Mouse (Mus musculus): Measurements from ENCODE around the gene Eif1ad. TPM values are rescaled to one million over a fixed set of nuclear protein-coding genes. Genes with fewer than 3 reads are reported as not detected.

Gene Eif1ad
- polyA plus RNA-seq, 1 experiment from 2014 or later = 49.4 TPM

GRCm38 (mm10) chr19:5370932-5371331 is 4.4 kb downstream of the Eif1ad start:
- H3K9ac ChIP-seq (ENCODE audit: low read length) = no peak overlapping the region
- no peak for ATAC-seq (ENCODE audit: low read depth)
- no peak overlapping the region for H3K4me2 ChIP-seq (ENCODE audit: low read depth, low read length)
- no peaks in the 10 kb centered on the region for H3K27me3 ChIP-seq (ENCODE audit: control insufficient read depth, insufficient read depth, low read depth, low read length)
- H3K4me1 ChIP-seq (replicated peaks; ENCODE audit: control insufficient read depth, insufficient read depth, low read length) = peaks cover 8% of the 10 kb centered on the region
- H3K9me3 ChIP-seq (ENCODE audit: control insufficient read depth, low read length) = no peaks in the 10 kb centered on the region
- peaks cover 38% of the 10 kb centered on the region for H3K36me3 ChIP-seq (ENCODE audit: control insufficient read depth, insufficient read depth, low read length)
- no peak overlapping the region for H3K4me3 ChIP-seq (ENCODE audit: low read length)
- WGBS = 82% methylated on average over 3 of the region's 3 CpGs
- H3K27ac ChIP-seq (ENCODE audit: low read length) = no peak overlapping the region

- 95% methylated on average over 7 of the region's 7 CpGs for WGBS
- peaks cover 5% of the 10 kb centered on the region for H3K4me1 ChIP-seq (replicated peaks; ENCODE audit: control insufficient read depth, insufficient read depth, low read length)
- H3K36me3 ChIP-seq (ENCODE audit: control insufficient read depth, insufficient read depth, low read length) = peaks cover 38% of the 10 kb centered on the region
- ATAC-seq (ENCODE audit: low read depth) = no peak
- H3K9me3 ChIP-seq (ENCODE audit: control insufficient read depth, low read length) = no peaks in the 10 kb centered on the region
- no peaks in the 10 kb centered on the region for H3K27me3 ChIP-seq (ENCODE audit: control insufficient read depth, insufficient read depth, low read depth, low read length)
- no peak overlapping the region for H3K27ac ChIP-seq (ENCODE audit: low read length)
- no peak overlapping the region for H3K4me2 ChIP-seq (ENCODE audit: low read depth, low read length)
- H3K9ac ChIP-seq (ENCODE audit: low read length) = no peak overlapping the region
- H3K4me3 ChIP-seq (ENCODE audit: low read length) = no peak overlapping the region
Observed at GRCm38 (mm10) chr19:5372724-5373123, 6.2 kb downstream of the Eif1ad start.

GRCm38 (mm10) chr19:5374177-5374576 is 7.6 kb downstream of the Eif1ad start:
- H3K4me3 ChIP-seq (ENCODE audit: low read length) = no peak overlapping the region

GRCm38 (mm10) chr19:5374748-5375147 is 8.2 kb downstream of the Eif1ad start:
- Histone ChIP-seq H3K4me1 (replicated peaks; ENCODE audit: control insufficient read depth, insufficient read depth, low read length) (no peaks in the 10 kb centered on the region), H3K36me3 (ENCODE audit: control insufficient read depth, insufficient read depth, low read length) (peaks cover 44% of the 10 kb centered on the region), H3K27me3 (ENCODE audit: control insufficient read depth, insufficient read depth, low read depth, low read length) (no peaks in the 10 kb centered on the region), H3K9ac (ENCODE audit: low read length) (no peak overlapping the region), H3K9me3 (ENCODE audit: control insufficient read depth, low read length) (no peaks in the 10 kb centered on the region), H3K27ac (ENCODE audit: low read length) (no peak overlapping the region), H3K4me2 (ENCODE audit: low read depth, low read length) (no peak overlapping the region), H3K4me3 (ENCODE audit: low read length) (no peak overlapping the region)
- ATAC-seq (ENCODE audit: low read depth) = no peak
- 68% methylated on average over 4 of the region's 4 CpGs for WGBS

More at GRCm38 (mm10) chr19:5374177-5374576, 7.6 kb downstream of the Eif1ad start:
- Histone ChIP-seq H3K36me3 (ENCODE audit: control insufficient read depth, insufficient read depth, low read length) (peaks cover 43% of the 10 kb centered on the region), H3K4me2 (ENCODE audit: low read depth, low read length) (no peak overlapping the region), H3K4me1 (replicated peaks; ENCODE audit: control insufficient read depth, insufficient read depth, low read length) (no peaks in the 10 kb centered on the region), H3K9me3 (ENCODE audit: control insufficient read depth, low read length) (no peaks in the 10 kb centered on the region), H3K27ac (ENCODE audit: low read length) (no peak overlapping the region), H3K27me3 (ENCODE audit: control insufficient read depth, insufficient read depth, low read depth, low read length) (no peaks in the 10 kb centered on the region), H3K9ac (ENCODE audit: low read length) (no peak overlapping the region)
- ATAC-seq (ENCODE audit: low read depth) = no peak
- WGBS = 77% methylated on average over 4 of the region's 4 CpGs

GRCm38 (mm10) chr19:5377446-5377845 is 10.9 kb downstream of the Eif1ad start:
- Histone ChIP-seq H3K9ac (ENCODE audit: low read length) (no peak overlapping the region), H3K4me2 (ENCODE audit: low read depth, low read length) (no peak overlapping the region), H3K36me3 (ENCODE audit: control insufficient read depth, insufficient read depth, low read length) (peaks cover 46% of the 10 kb centered on the region), H3K9me3 (ENCODE audit: control insufficient read depth, low read length) (no peaks in the 10 kb centered on the region), H3K4me3 (ENCODE audit: low read length) (no peak overlapping the region), H3K27ac (ENCODE audit: low read length) (no peak overlapping the region), H3K4me1 (replicated peaks; ENCODE audit: control insufficient read depth, insufficient read depth, low read length) (no peaks in the 10 kb centered on the region), H3K27me3 (ENCODE audit: control insufficient read depth, insufficient read depth, low read depth, low read length) (no peaks in the 10 kb centered on the region)
- 86% methylated on average over 1 of the region's 1 CpGs for WGBS
- ATAC-seq (ENCODE audit: low read depth) = no peak

- Histone ChIP-seq H3K27ac (ENCODE audit: low read length) (no peak overlapping the region), H3K4me2 (ENCODE audit: low read depth, low read length) (no peak overlapping the region), H3K4me3 (ENCODE audit: low read length) (no peak overlapping the region), H3K27me3 (ENCODE audit: control insufficient read depth, insufficient read depth, low read depth, low read length) (no peaks in the 10 kb centered on the region), H3K9me3 (ENCODE audit: control insufficient read depth, low read length) (no peaks in the 10 kb centered on the region), H3K36me3 (ENCODE audit: control insufficient read depth, insufficient read depth, low read length) (peaks cover 54% of the 10 kb centered on the region), H3K4me1 (replicated peaks; ENCODE audit: control insufficient read depth, insufficient read depth, low read length) (peaks cover 9% of the 10 kb centered on the region), H3K9ac (ENCODE audit: low read length) (no peak overlapping the region)
- 89% methylated on average over 12 of the region's 12 CpGs for WGBS
- no peak for ATAC-seq (ENCODE audit: low read depth)
Observed at GRCm38 (mm10) chr19:5383326-5383725, 16.8 kb downstream of the Eif1ad start.

- no peak overlapping the region for H3K27ac ChIP-seq (ENCODE audit: low read length)
- no peaks in the 10 kb centered on the region for H3K9me3 ChIP-seq (ENCODE audit: control insufficient read depth, low read length)
- H3K9ac ChIP-seq (ENCODE audit: low read length) = no peak overlapping the region
- no peaks in the 10 kb centered on the region for H3K27me3 ChIP-seq (ENCODE audit: control insufficient read depth, insufficient read depth, low read depth, low read length)
- H3K4me3 ChIP-seq (ENCODE audit: low read length) = no peak overlapping the region
- ATAC-seq (ENCODE audit: low read depth) = no peak
- H3K4me1 ChIP-seq (replicated peaks; ENCODE audit: control insufficient read depth, insufficient read depth, low read length) = peaks cover 16% of the 10 kb centered on the region
- WGBS = 91% methylated on average over 8 of the region's 8 CpGs
- H3K36me3 ChIP-seq (ENCODE audit: control insufficient read depth, insufficient read depth, low read length) = peaks cover 44% of the 10 kb centered on the region
- H3K4me2 ChIP-seq (ENCODE audit: low read depth, low read length) = no peak overlapping the region
Observed at GRCm38 (mm10) chr19:5384715-5385114, 18.2 kb downstream of the Eif1ad start.

GRCm38 (mm10) chr19:5388011-5388441 is 21.5 kb downstream of the Eif1ad start:
- under 1% methylated on average over 41 of the region's 43 CpGs for WGBS
- Histone ChIP-seq H3K4me2 (ENCODE audit: low read depth, low read length) (peak overlapping the region; percentile 73), H3K9ac (ENCODE audit: low read length) (peak overlapping the region; percentile 96), H3K36me3 (ENCODE audit: control insufficient read depth, insufficient read depth, low read length) (peaks cover 15% of the 10 kb centered on the region), H3K27me3 (ENCODE audit: control insufficient read depth, insufficient read depth, low read depth, low read length) (no peaks in the 10 kb centered on the region), H3K4me3 (ENCODE audit: low read length) (peak overlapping the region; percentile 99), H3K27ac (ENCODE audit: low read length) (peak overlapping the region; percentile 86), H3K9me3 (ENCODE audit: control insufficient read depth, low read length) (no peaks in the 10 kb centered on the region), H3K4me1 (replicated peaks; ENCODE audit: control insufficient read depth, insufficient read depth, low read length) (peaks cover 26% of the 10 kb centered on the region)
- ATAC-seq (ENCODE audit: low read depth) = peak; percentile 31; the same call in 1 of the 2 replicates

- Histone ChIP-seq H3K27ac (ENCODE audit: low read length) (peak within 1 kb of the TSS; percentile 86), H3K4me1 (replicated peaks; ENCODE audit: control insufficient read depth, insufficient read depth, low read length) (peaks cover 26% of the 10 kb centered on the region), H3K9ac (ENCODE audit: low read length) (peak within 1 kb of the TSS; percentile 96), H3K4me3 (ENCODE audit: low read length) (peak within 1 kb of the TSS; percentile 99), H3K4me2 (ENCODE audit: low read depth, low read length) (peak within 1 kb of the TSS; percentile 94), H3K27me3 (ENCODE audit: control insufficient read depth, insufficient read depth, low read depth, low read length) (no peaks in the 10 kb centered on the region), H3K36me3 (ENCODE audit: control insufficient read depth, insufficient read depth, low read length) (peaks cover 9% of the 10 kb centered on the region), H3K9me3 (ENCODE audit: control insufficient read depth, low read length) (no peaks in the 10 kb centered on the region)
- ATAC-seq (ENCODE audit: low read depth) = peak; percentile 97
- 2% methylated on average over 43 of the region's 43 CpGs for WGBS
Observed at GRCm38 (mm10) chr19:5388588-5389242, 22.2 kb downstream of the Eif1ad start, which contains the start of gene Sart1. Gene Sart1 (minus strand): TSS chr19:5388703.

Measured in lung, embryonic 16.5 days (tissue).